Mouse (Mus musculus): ENCODE measurements at regions not wholly inside any gene's neighbourhood (a gene's known extent, or its start where the extent isn't known, plus 50 kb on each side); places are given as distances from the start of the nearest gene placed in this dataset.

DNA sequence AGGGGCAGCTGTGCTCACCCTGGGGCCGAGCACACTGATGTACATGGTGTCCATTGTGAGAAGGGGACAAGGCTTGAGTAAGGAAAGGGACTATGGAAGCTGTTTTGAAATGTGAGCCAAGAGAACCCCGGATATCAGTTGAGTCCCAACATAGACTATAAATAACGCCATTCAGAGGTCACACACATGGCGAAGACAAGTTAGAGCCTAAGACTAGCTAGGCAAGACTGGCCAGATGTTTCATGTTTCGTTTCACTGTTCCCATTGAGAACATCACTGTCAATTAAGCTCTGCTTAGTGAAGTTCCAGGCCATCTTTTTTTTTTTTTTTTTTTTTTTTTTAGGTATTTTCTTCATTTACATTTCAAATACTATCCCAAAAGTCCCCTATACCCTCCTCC lies 1889.1 kb upstream of the Lrrc6 start:
- TF ChIP-seq CTCF (IDR thresholded peaks at IDR 0.05; ENCODE audit: borderline replicate concordance, insufficient read depth, low read length) (no peak), POLR2A (IDR thresholded peaks at IDR 0.05; ENCODE audit: low read depth, low read length) (no peak)

All from embryonic fibroblast, embryonic 13.5 days (primary cell).